Mouse (Mus musculus): ENCODE measurements around the gene Miga2.

Gene Miga2

GRCm38 (mm10) chr2:30363773-30364650, at the start of gene Miga2:
Gene Miga2, plus strand, starts transcription at chr2:30364233.
- peak; percentile 97 for DNase-seq (ENCODE audit: extremely low read depth, insufficient read length, low spot score)

- no peak for DNase-seq (ENCODE audit: extremely low read depth, insufficient read length, low spot score)
Measured at GRCm38 (mm10) chr2:30316136-30316535, 47.9 kb upstream of the Miga2 start.

GRCm38 (mm10) chr2:30316955-30317354, 47.1 kb upstream of the Miga2 start:
- DNase-seq (ENCODE audit: extremely low read depth, insufficient read length, low spot score) = no peak

GRCm38 (mm10) chr2:30319260-30319659, 44.8 kb upstream of the Miga2 start:
- no peak for DNase-seq (ENCODE audit: extremely low read depth, insufficient read length, low spot score)

GRCm38 (mm10) chr2:30323111-30323510, 40.9 kb upstream of the Miga2 start:
- DNase-seq (ENCODE audit: extremely low read depth, insufficient read length, low spot score) = peak; percentile 60

- no peak for DNase-seq (ENCODE audit: extremely low read depth, insufficient read length, low spot score)
Measured at GRCm38 (mm10) chr2:30325296-30325695, 38.7 kb upstream of the Miga2 start.

GRCm38 (mm10) chr2:30327276-30327675, 36.8 kb upstream of the Miga2 start:
- no peak for DNase-seq (ENCODE audit: extremely low read depth, insufficient read length, low spot score)

- no peak for DNase-seq (ENCODE audit: extremely low read depth, insufficient read length, low spot score)
Measured at GRCm38 (mm10) chr2:30328791-30329190, 35.2 kb upstream of the Miga2 start.

GRCm38 (mm10) chr2:30335324-30335723, 28.7 kb upstream of the Miga2 start:
- no peak for DNase-seq (ENCODE audit: extremely low read depth, insufficient read length, low spot score)

GRCm38 (mm10) chr2:30336174-30336915, 27.7 kb upstream of the Miga2 start:
- no peak for DNase-seq (ENCODE audit: extremely low read depth, insufficient read length, low spot score)

GRCm38 (mm10) chr2:30337179-30337578, 26.9 kb upstream of the Miga2 start:
- no peak for DNase-seq (ENCODE audit: extremely low read depth, insufficient read length, low spot score)

GRCm38 (mm10) chr2:30342061-30342460, 22.0 kb upstream of the Miga2 start:
- DNase-seq (ENCODE audit: extremely low read depth, insufficient read length, low spot score) = no peak

- DNase-seq (ENCODE audit: extremely low read depth, insufficient read length, low spot score) = no peak
Measured at GRCm38 (mm10) chr2:30342544-30342943, 21.5 kb upstream of the Miga2 start.

GRCm38 (mm10) chr2:30343601-30344137, 20.4 kb upstream of the Miga2 start:
- no peak for DNase-seq (ENCODE audit: extremely low read depth, insufficient read length, low spot score)

- DNase-seq (ENCODE audit: extremely low read depth, insufficient read length, low spot score) = no peak
Measured at GRCm38 (mm10) chr2:30345971-30346676, 17.9 kb upstream of the Miga2 start.

GRCm38 (mm10) chr2:30349196-30349595, 14.8 kb upstream of the Miga2 start:
- DNase-seq (ENCODE audit: extremely low read depth, insufficient read length, low spot score) = no peak

GRCm38 (mm10) chr2:30351149-30351548, 12.9 kb upstream of the Miga2 start:
- peak; percentile 74 for DNase-seq (ENCODE audit: extremely low read depth, insufficient read length, low spot score)

GRCm38 (mm10) chr2:30355861-30356260, 8.2 kb upstream of the Miga2 start:
- no peak for DNase-seq (ENCODE audit: extremely low read depth, insufficient read length, low spot score)

- no peak for DNase-seq (ENCODE audit: extremely low read depth, insufficient read length, low spot score)
Measured at GRCm38 (mm10) chr2:30356266-30356665, 7.8 kb upstream of the Miga2 start.

GRCm38 (mm10) chr2:30356906-30357305, 7.1 kb upstream of the Miga2 start:
- no peak for DNase-seq (ENCODE audit: extremely low read depth, insufficient read length, low spot score)
